Mouse (Mus musculus) limb, embryonic 14.5 days (tissue): ENCODE data around the gene Naif1. TPM values are rescaled to one million over a fixed set of nuclear protein-coding genes. Genes with fewer than 3 reads are reported as not detected.

ENCODE experiments used
- ATAC-seq: fragments of 200-750 bp; cut with Nextera tagmentation; 2 replicates; pipeline ENCODE4 v1.8.0; 2017; ENCODE audit warnings: low read depth, moderate number of reproducible peaks, moderate TSS enrichment; ENCODE audit not compliant: low FRiP score
- DNase-seq: peaks from one replicate; pipeline ENCODE4 v3.0.0-alpha.2; 2015; ENCODE audit warnings: low spot score
- H3K27ac ChIP-seq: fragments of 300-500 bp; sonication (generic); replicated peaks from 2 replicates; pipeline ENCODE4 v1.5.1; 2014; ENCODE audit warnings: low read depth, mild to moderate bottlenecking, low read length, moderate library complexity, mixed read lengths
- H3K27me3 ChIP-seq: fragments of 300-500 bp; sonication (generic); 2 replicates; pipeline ENCODE4 v1.6.1; 2014; ENCODE audit warnings: low read length, mixed read lengths; ENCODE audit not compliant: control insufficient read depth, insufficient read depth
- H3K36me3 ChIP-seq: fragments of 300-500 bp; sonication (generic); 2 replicates; pipeline ENCODE4 v1.6.1; 2014; ENCODE audit warnings: mild to moderate bottlenecking, low read length, moderate library complexity, mixed read lengths; ENCODE audit not compliant: control insufficient read depth, insufficient read depth
- H3K4me1 ChIP-seq: fragments of 300-500 bp; sonication (generic); 2 replicates; pipeline ENCODE4 v1.6.1; 2014; ENCODE audit warnings: antibody characterized with exemption, low read length, mixed read lengths; ENCODE audit not compliant: control insufficient read depth, insufficient read depth
- H3K4me2 ChIP-seq: fragments of 300-500 bp; sonication (generic); replicated peaks from 2 replicates; pipeline ENCODE4 v1.6.1; 2014; ENCODE audit warnings: low read depth, mild to moderate bottlenecking, low read length, moderate library complexity; ENCODE audit not compliant: severe bottlenecking
- H3K4me3 ChIP-seq: fragments of 300-500 bp; sonication (generic); replicated peaks from 2 replicates; pipeline ENCODE4 v1.5.1; 2014; ENCODE audit warnings: low read length
- H3K9ac ChIP-seq: fragments of 300-500 bp; sonication (generic); 2 replicates; pipeline ENCODE4 v1.6.1; 2014; ENCODE audit warnings: mild to moderate bottlenecking, low read depth, low read length, moderate library complexity; ENCODE audit not compliant: severe bottlenecking
- H3K9me3 ChIP-seq: fragments of 300-500 bp; sonication (generic); 2 replicates; pipeline ENCODE4 v1.6.1; 2016; ENCODE audit warnings: low read length; ENCODE audit not compliant: control insufficient read depth
- POLR2A ChIP-seq: fragments of 200-500 bp; IDR thresholded peaks from 2 replicates; pipeline ENCODE4 v1.8.0; 2012; ENCODE audit warnings: inconsistent platforms, mild to moderate bottlenecking, moderate library complexity, borderline replicate concordance; ENCODE audit not compliant: insufficient read depth, insufficient read length; ENCODE audit errors: extremely low read depth
- WGBS: fragments of 180-500 bp; shearing (Covaris S2); extraction: QIAGEN DNeasy Blood & Tissue Kit; methylation state at CpG from one replicate; pipeline ENCODE4 v1.1.7; 2014; 5-methylcytosine and 5-hydroxymethylcytosine counted together
- polyA plus RNA-seq, 2 experiments: library from polyadenylated mRNA; depleted of rRNA in 1 of 2; stranded (reverse) in 1 of 2; unstranded in 1 of 2; fragments of >200 nt; fragmentation: Nextera tagmentation in 1 of 2; extraction: Ambion mirVana in 1 of 2; gene quantifications; 2 replicates each; pipeline versions ENCODE4 v1.2.1 to v1.2.3; 2012 to 2014

Gene Naif1
- polyA plus RNA-seq (2012; rRNA removed) (4.5 and 5.1 TPM in 2 replicates), polyA plus RNA-seq (2014; fragmentation: Nextera tagmentation; extraction: Ambion mirVana) (4.2 and 5.4 TPM in 2 replicates)

DNA sequence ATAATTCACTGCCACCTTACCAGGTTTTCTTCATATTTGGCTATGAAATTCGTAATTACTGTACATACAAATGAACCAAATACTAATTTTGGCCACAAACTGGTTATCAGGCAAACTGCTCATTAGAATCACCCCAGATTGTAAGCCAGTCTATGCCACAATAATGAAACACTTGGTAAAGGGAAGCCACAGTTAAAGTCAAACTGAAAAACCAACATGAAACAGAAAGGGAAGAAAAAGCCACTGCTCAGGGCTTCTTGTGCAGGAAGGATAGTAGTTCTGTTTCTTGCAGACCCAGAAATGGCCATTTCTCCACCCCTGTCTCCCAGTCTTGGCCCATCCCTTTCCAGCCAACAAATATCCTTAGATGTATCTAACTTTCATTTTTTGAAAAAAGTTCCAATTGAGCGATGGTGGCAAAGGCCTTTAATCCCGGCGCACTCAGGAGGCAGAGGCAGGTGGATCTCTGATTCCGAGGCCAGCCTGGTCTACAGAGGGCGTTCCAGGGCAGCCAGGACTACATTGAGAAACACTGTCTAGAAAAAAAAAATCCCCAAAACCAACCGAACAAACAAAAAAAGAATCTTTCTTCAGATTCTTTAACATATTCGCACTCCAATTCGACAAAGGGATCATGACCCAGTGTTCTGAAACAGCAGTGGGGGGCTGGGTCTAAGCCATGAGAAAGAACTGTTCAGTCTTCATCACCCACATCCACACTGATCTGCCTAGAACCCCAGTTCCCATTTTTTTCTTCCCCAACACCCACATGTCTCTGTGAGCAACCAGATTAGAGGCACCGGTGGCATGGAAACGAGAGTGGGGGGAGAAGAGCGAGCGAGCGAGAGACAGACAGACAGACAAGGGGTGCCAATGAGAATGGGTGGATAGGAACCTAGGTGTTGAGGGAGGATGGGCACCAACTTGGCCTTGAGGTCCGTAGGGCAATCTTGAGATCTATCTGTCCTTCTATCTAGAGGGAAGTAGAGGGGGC lies at the start of gene Naif1:
Gene Naif1, plus strand, starts transcription at position 697 of the 994 bp plus-strand sequence.
- peak within 1 kb of the TSS; percentile 86 for H3K27ac ChIP-seq
- peaks cover 27% of the 10 kb centered on the region for H3K4me1 ChIP-seq

DNA sequence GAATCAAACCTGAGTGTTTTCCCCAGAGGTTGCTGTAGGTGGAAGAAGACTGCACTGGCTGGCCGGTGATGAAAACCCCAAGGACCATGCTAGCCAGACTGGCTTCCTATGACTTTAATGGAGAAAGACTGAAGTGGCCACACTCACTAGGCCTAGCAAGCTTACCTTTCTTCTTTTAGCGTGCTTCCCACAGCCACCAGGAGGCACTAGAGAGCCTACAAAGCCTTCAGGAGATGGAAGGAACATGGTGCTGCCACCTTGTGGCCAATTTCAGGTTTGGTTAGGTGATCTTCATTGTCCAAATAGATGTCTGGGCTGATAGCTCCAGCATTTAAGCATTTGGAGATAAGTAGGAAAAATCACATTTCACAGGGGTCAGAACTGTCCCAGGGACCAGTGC lies 45.6 kb upstream of the Naif1 start:
- Histone ChIP-seq H3K27me3 (no peaks in the 10 kb centered on the region), H3K27ac (no peak overlapping the region), H3K9ac (no peak overlapping the region), H3K9me3 (no peaks in the 10 kb centered on the region), H3K4me3 (no peak overlapping the region), H3K36me3 (peaks cover 34% of the 10 kb centered on the region), H3K4me2 (no peak overlapping the region), H3K4me1 (peaks cover 13% of the 10 kb centered on the region)
- TF ChIP-seq POLR2A: no peak
- 34% methylated on average over 2 of the region's 2 CpGs for WGBS
- no peak for ATAC-seq
- peak; percentile 97 for DNase-seq

More for the DNA sequence above, at the start of gene Naif1:
- WGBS: 81% methylated on average over 15 of the region's 15 CpGs
- Histone ChIP-seq H3K4me2 (peak within 1 kb of the TSS; percentile 78), H3K4me3 (peak within 1 kb of the TSS; percentile 91), H3K9me3 (no peaks in the 10 kb centered on the region), H3K27me3 (no peaks in the 10 kb centered on the region), H3K9ac (peak within 1 kb of the TSS; percentile 72), H3K36me3 (peaks cover 2% of the 10 kb centered on the region)
- ATAC-seq: no peak
- no peak for TF ChIP-seq POLR2A
- DNase-seq: no peak

DNA sequence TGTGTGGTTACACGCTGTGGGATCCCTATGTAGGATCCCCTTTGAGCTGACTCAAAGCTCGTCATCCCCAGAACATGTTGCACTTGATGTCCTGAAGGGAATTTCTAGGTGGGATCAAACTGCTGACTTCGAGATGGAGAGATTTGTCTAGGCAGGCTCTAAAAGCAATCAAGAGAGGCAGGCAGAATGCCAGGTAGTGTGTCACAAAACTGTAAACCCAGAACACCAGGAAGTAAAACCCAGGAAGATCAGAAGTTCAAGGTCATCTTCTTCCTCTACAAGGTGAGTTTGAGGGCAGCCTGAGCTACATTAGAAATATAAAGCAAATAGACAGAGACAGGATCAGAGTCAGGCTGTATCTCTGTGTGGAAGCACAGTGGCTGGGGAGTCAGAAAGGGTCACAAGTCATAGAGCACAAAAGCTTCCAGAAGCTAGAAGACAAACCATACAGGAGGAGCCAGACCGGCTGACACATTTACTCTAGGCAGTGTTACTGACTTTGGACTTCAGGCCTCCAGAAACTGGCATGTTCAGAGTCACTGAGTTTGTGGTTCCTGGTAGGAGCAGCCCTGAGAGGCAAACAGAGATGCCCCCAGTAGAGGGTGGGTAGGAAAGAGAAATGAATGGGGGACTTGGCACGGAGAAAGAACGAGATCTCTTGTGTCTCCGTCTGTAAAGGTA lies 43.0 kb upstream of the Naif1 start:
- Histone ChIP-seq H3K36me3 (peaks cover 11% of the 10 kb centered on the region), H3K4me3 (no peak overlapping the region), H3K9ac (no peak overlapping the region), H3K27me3 (no peaks in the 10 kb centered on the region), H3K4me1 (peaks cover 13% of the 10 kb centered on the region), H3K27ac (no peak overlapping the region), H3K9me3 (no peaks in the 10 kb centered on the region), H3K4me2 (no peak overlapping the region)
- DNase-seq: no peak
- WGBS: 85% methylated on average over 7 of the region's 7 CpGs
- TF ChIP-seq POLR2A: no peak
- ATAC-seq: no peak

DNA sequence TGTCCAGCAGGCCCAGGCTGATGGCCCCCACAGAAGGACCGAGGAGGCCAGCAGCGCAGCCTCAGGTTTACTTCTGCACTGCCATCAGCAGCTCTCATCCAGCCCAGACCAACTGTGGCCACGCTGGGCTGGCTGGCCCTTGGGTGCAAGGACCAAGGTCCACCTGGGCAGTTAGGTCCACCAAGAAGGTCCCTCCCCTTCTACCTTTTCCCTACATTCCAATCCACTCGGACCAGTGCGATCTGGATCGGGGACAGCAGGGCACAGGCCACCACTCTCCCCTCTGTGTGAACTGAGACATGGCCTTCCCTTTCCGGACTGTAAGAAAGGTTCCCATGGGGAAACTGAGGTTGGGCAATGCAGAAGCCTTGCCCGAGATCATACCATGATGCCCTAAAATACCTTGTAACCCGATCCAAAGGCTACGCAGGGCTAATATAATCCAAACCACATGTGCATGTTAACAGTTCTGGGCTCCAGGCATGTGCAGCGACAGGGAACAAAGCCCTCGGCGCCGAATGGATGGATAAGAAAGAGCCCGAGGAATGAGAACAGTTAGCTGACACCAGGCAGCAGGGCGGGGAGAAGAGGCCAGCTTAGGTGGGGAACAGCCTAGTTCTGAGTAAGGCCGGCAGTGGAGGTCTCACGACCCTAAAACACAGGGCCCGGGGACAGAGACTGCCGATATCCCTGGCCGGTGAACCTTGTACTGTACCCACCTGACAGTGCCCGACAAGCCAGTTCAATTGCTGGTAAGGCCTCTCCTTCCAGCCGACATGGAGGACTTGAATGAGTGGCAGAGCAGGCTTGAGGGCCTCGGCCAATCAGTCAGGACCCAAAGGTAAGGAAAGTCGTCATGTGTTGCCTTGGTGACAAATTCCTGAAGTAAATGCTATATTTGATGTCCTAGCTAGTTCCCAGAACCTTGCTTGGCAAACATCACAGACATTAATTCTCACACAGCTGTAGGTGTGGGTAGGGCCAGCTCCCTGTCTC lies 41.5 kb upstream of the Naif1 start:
- Histone ChIP-seq H3K27ac (peak overlapping the region; percentile 90), H3K4me2 (peak overlapping the region; percentile 26), H3K4me3 (no peak overlapping the region), H3K36me3 (no peaks in the 10 kb centered on the region), H3K9ac (peak overlapping the region; percentile 38; the same call in 1 of the 2 replicates), H3K27me3 (no peaks in the 10 kb centered on the region), H3K4me1 (peaks cover 13% of the 10 kb centered on the region), H3K9me3 (no peaks in the 10 kb centered on the region)
- ATAC-seq: peak; percentile 66
- TF ChIP-seq POLR2A: no peak
- DNase-seq: peak; percentile 56
- 28% methylated on average over 25 of the region's 25 CpGs for WGBS
